Mouse (Mus musculus) brain, adult 2 months (tissue): ENCODE data around the gene Polr2l.

ENCODE experiments used
- DNase-seq: peaks from one replicate; pipeline ENCODE4 v3.0.0; 2011; ENCODE audit warnings: low read depth, low spot score

The Polr2l gene

DNA sequence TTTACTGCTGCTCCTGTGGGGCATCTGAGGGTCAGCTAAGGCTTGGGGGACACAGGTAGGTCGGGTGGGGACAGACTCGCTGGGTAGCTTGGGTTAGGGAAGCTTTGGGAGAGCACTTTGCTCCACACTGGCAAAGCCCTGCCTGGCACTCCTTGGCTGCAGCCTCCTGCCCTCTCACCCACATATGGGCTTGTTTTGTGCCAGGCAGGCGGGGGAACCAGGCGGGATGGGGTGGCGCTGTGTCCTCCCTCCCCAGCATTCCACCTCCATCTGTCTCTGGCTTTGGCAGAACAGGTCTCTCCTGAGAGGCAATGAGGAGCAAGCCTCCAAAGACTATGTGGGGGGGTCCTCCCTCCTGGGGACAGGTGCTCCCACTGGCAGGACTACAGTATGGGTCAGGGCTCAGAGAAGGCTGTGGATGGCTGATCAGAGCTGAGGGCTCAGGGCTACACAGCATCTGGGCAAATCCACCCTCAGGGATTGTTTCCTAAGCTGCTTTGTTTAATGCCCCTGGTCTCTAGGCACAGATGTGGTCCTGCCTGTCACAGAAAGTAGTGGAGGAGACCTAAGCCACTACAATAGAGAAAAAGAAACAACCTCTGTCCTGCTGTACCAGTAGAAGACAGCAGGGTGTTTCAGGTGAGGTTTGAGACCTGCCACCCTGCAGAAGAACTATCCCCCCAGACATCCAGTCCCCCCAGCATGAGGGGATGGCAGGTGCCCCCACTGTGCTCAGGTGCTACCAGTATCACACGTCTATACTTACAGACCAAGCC, 42.0 kb downstream of the Polr2l start:
- DNase-seq: peak; percentile 97

DNA sequence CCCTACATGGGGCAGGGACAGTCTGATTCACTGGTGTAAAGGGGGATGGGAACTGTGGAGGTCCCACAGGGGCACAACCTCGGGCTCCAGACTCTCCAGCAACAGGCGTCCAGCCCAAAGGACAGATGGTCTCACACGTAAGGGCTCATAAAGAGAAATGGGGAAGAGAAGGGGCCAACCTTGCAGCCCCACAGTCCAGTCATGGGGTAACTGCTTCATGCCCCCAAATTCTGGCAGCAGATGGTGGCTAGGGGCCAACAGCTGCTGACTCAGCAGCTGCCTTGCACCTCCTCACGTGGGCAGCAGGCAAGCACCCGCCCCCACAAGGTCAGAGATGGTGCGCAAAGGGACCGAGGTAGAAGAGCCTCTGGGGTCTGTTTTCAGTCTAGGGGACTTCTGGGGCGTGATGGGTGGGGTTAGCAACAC, 42.7 kb downstream of the Polr2l start:
- DNase-seq: peak; percentile 58

DNA sequence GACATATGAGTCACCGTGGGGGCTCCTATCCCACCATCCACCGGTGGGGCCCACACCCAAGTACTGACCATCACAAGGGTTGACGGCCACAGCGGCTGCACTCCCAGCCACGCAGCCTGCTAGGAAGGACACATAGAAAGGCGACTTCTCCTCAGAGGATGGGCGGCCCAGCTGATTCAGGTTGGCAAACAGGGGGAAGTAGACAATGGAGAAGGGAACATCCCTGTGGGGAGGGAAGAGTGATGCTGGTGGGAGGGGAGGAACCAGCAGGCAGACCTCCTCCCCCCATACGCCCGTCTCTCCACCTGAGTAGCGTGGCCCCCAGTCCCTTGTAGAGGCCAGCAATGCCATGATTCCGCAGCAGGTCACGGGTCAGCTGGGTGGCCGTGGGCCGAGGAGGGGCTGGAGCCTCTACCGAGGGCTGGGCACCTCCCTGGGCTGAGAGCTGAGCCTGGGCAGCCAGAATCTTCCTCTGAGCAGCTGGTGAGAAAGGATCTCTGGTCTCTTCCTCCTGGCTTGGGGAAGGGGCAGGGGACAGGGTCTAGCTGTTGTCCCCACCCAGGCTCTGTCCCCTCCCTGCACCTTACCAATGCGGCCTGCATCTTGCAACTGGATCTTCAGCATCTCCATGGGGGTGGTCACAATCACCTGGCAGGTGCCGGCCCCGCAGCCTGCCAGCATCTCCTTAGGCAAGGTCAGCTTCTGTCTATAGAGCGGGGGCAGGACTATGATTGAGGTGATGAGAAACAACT, 43.3 kb downstream of the Polr2l start:
- DNase-seq: no peak

DNA sequence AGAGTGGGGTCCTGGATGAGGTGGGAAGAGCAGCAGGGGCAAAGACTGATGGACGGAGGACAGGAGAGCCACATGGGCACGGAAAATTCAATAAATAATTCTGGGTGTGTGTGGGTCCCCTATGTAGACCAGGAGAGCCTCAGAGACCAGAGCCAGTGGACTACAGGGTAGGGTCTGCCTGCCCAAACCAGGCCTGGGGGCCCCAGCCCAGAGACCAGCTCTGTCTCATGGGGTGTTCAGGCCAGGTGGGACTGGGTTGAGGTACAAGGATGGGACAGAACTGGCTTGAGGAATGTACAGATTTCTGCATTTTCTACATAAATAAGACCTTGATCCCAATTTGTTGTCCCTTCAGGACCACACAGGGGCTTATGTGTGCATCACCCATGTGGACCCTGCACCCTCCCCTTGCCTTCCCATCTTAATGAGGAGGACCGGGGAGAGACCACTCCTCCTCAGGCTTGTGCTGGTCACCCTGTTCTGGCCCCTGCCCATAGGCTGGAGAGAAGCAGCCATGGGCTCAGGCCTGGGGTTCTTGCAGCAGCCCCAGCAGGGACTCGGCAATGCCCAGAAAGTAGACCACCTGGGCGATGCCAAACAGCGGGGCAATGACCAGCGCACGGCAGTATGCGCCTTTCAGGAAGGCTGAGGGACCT, 44.2 kb downstream of the Polr2l start:
- no peak for DNase-seq

GRCm38 (mm10) chr7:141429840-141430584, 44.9 kb downstream of the Polr2l start:
- no peak for DNase-seq

DNA sequence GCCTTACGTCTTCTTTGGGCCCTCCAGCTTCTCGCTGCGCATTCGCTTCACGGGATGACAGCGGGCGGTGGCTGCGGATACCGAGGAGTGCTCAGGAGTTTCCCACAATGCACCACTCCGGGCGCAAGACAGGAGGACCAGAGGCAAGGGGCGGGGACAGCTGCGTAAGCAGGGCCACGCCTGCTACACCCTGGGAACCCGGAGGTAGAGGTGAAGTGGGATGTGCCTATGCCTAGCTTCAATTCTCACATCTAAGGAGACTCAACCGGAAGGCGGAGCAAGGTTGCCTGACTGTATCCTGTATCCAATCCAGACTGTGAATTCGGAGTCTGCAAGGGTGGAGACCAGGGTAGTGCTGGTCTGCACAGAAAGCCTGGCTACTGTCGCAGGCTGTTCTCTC, 45.6 kb downstream of the Polr2l start, which contains the start of gene Cend1:
TSS of gene Cend1 (minus strand) at position 182 of the 400 bp plus-strand sequence.
- peak; percentile 99 for DNase-seq

DNA sequence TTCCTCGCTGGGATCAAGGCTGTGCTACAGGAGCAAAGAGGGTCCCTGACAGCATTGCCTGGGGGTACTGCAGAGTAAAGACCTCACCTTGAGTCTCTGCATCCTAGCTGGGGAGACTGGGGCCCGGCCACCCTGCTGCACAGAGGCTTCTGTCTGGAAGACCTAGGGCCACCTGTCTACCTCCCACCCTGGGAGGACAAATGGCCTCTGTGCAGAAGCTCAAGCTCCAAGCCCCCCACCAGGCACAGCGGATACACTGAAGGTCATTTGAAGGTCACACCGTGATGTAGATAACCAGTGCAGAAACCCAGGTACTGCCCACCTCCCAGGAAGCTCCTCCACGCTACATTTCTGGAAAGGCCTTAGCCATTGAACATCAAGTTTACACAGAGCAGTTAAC, 46.2 kb downstream of the Polr2l start:
- DNase-seq: no peak

- DNase-seq: no peak
These were observed 47.8 kb downstream of the Polr2l start for GRCm38 (mm10) chr7:141426948-141427730.

- DNase-seq: no peak
These were observed 51.1 kb downstream of the Polr2l start for GRCm38 (mm10) chr7:141423811-141424210.
